Mouse (Mus musculus) lung, embryonic 16.5 days (tissue): Measurements from ENCODE around the gene Ica1. TPM values are rescaled to one million over a fixed set of nuclear protein-coding genes. Genes with fewer than 3 reads are reported as not detected.

Experiments used
- ATAC-seq: fragments of 200-750 bp; cut with Nextera tagmentation; 2 replicates; pipeline ENCODE4 v1.8.0; 2017; ENCODE audit warnings: low read depth, mild to moderate bottlenecking, moderate library complexity
- H3K27ac ChIP-seq: fragments of 300-500 bp; sonication (generic); 2 replicates; pipeline ENCODE4 v1.5.1; 2014; ENCODE audit warnings: mild to moderate bottlenecking, control low read depth, low read length
- H3K27me3 ChIP-seq: fragments of 300-500 bp; sonication (generic); 2 replicates; pipeline ENCODE4 v1.6.1; 2014; ENCODE audit warnings: low read depth, low read length, mixed read lengths; ENCODE audit not compliant: control insufficient read depth, insufficient read depth
- H3K36me3 ChIP-seq: fragments of 300-500 bp; sonication (generic); 2 replicates; pipeline ENCODE4 v1.6.1; 2014; ENCODE audit warnings: low read length; ENCODE audit not compliant: control insufficient read depth, insufficient read depth
- H3K4me1 ChIP-seq: fragments of 300-500 bp; sonication (generic); replicated peaks from 2 replicates; pipeline ENCODE4 v1.6.1; 2014; ENCODE audit warnings: low read length, mixed read lengths; ENCODE audit not compliant: control insufficient read depth, insufficient read depth
- H3K4me2 ChIP-seq: fragments of 300-500 bp; sonication (generic); 2 replicates; pipeline ENCODE4 v1.6.1; 2014; ENCODE audit warnings: low read depth, low read length, control low read depth
- H3K4me3 ChIP-seq: fragments of 300-500 bp; sonication (generic); 2 replicates; pipeline ENCODE4 v1.5.1; 2014; ENCODE audit warnings: mild to moderate bottlenecking, low read length, control low read depth
- H3K9ac ChIP-seq: fragments of 300-500 bp; sonication (generic); 2 replicates; pipeline ENCODE4 v1.6.1; 2014; ENCODE audit warnings: low read length, control low read depth
- H3K9me3 ChIP-seq: fragments of 300-500 bp; sonication (generic); 2 replicates; pipeline ENCODE4 v1.6.1; 2016; ENCODE audit warnings: low read length; ENCODE audit not compliant: control insufficient read depth
- WGBS: fragments of 180-500 bp; shearing (Covaris S2); extraction: QIAGEN DNeasy Blood & Tissue Kit; methylation state at CpG from one replicate; pipeline ENCODE4 v1.1.7; 2014; 5-methylcytosine and 5-hydroxymethylcytosine counted together
- polyA plus RNA-seq: library from polyadenylated mRNA; unstranded; fragments of >200 nt; fragmentation: Nextera tagmentation; extraction: Ambion mirVana; gene quantifications from 2 replicates; pipeline ENCODE4 v1.2.1, GENCODE M21; 2015

Gene Ica1
- polyA plus RNA-seq, 1 experiment from 2014 or later: 40.6 TPM

- H3K9me3 ChIP-seq: no peaks in the 10 kb centered on the region
- no peaks in the 10 kb centered on the region for H3K36me3 ChIP-seq
- no peak overlapping the region for H3K4me3 ChIP-seq
- H3K4me1 ChIP-seq: no peaks in the 10 kb centered on the region; the same call in 1 of the 2 replicates
- no peak overlapping the region for H3K4me2 ChIP-seq
- WGBS: 83% methylated on average over 10 of the region's 10 CpGs
- H3K27me3 ChIP-seq: no peaks in the 10 kb centered on the region
- no peak for ATAC-seq
- H3K9ac ChIP-seq: no peak overlapping the region
- no peak overlapping the region for H3K27ac ChIP-seq
Measured at GRCm38 (mm10) chr6:8683379-8683778, 94.9 kb downstream of the Ica1 start.

- Histone ChIP-seq H3K36me3 (no peaks in the 10 kb centered on the region), H3K9me3 (no peaks in the 10 kb centered on the region), H3K27me3 (no peaks in the 10 kb centered on the region), H3K4me2 (no peak overlapping the region), H3K27ac (no peak overlapping the region), H3K4me3 (no peak overlapping the region), H3K4me1 (no peaks in the 10 kb centered on the region), H3K9ac (no peak overlapping the region)
- no peak for ATAC-seq
- WGBS: 78% methylated on average over 8 of the region's 8 CpGs
Measured at GRCm38 (mm10) chr6:8680931-8681330, 97.4 kb downstream of the Ica1 start.

GRCm38 (mm10) chr6:8673013-8673412, 105.3 kb downstream of the Ica1 start:
- H3K27me3 ChIP-seq: no peaks in the 10 kb centered on the region
- 73% methylated on average over 4 of the region's 4 CpGs for WGBS
- no peak for ATAC-seq
- no peaks in the 10 kb centered on the region for H3K9me3 ChIP-seq
- no peak overlapping the region for H3K27ac ChIP-seq
- 0 out of 2 replicates have a peak, but pooled peaks cover 2% of the 10 kb centered on the region for H3K36me3 ChIP-seq
- H3K4me2 ChIP-seq: no peak overlapping the region
- no peak overlapping the region for H3K4me3 ChIP-seq
- H3K4me1 ChIP-seq: no peaks in the 10 kb centered on the region
- no peak overlapping the region for H3K9ac ChIP-seq

- Histone ChIP-seq H3K4me1 (no peaks in the 10 kb centered on the region), H3K4me2 (no peak overlapping the region), H3K36me3 (0 out of 2 replicates have a peak, but pooled peaks cover 2% of the 10 kb centered on the region), H3K4me3 (no peak overlapping the region), H3K9me3 (no peaks in the 10 kb centered on the region), H3K27ac (no peak overlapping the region), H3K27me3 (no peaks in the 10 kb centered on the region), H3K9ac (no peak overlapping the region)
- no peak for ATAC-seq
- 73% methylated on average over 4 of the region's 4 CpGs for WGBS
Measured at GRCm38 (mm10) chr6:8669343-8669742, 108.9 kb downstream of the Ica1 start.

GRCm38 (mm10) chr6:8668013-8668811, 110.1 kb downstream of the Ica1 start:
- H3K4me1 ChIP-seq: peaks cover 2% of the 10 kb centered on the region; the same call in 1 of the 2 replicates
- H3K36me3 ChIP-seq: 0 out of 2 replicates have a peak, but pooled peaks cover 2% of the 10 kb centered on the region
- H3K9me3 ChIP-seq: no peaks in the 10 kb centered on the region
- no peak overlapping the region for H3K4me3 ChIP-seq
- no peak overlapping the region for H3K9ac ChIP-seq
- no peak overlapping the region for H3K4me2 ChIP-seq
- ATAC-seq: no peak
- no peaks in the 10 kb centered on the region for H3K27me3 ChIP-seq
- 66% methylated on average over 6 of the region's 6 CpGs for WGBS
- H3K27ac ChIP-seq: no peak overlapping the region

GRCm38 (mm10) chr6:8665786-8666185, 112.5 kb downstream of the Ica1 start:
- H3K4me3 ChIP-seq: no peak overlapping the region
- WGBS: 89% methylated on average over 5 of the region's 5 CpGs
- no peak for ATAC-seq
- H3K27ac ChIP-seq: no peak overlapping the region
- H3K4me2 ChIP-seq: no peak overlapping the region
- no peak overlapping the region for H3K9ac ChIP-seq
- peaks cover 4% of the 10 kb centered on the region; the same call in 1 of the 2 replicates for H3K4me1 ChIP-seq
- H3K36me3 ChIP-seq: 0 out of 2 replicates have a peak, but pooled peaks cover 2% of the 10 kb centered on the region
- no peaks in the 10 kb centered on the region for H3K27me3 ChIP-seq
- H3K9me3 ChIP-seq: no peaks in the 10 kb centered on the region

- ATAC-seq: no peak
- H3K27ac ChIP-seq: no peak overlapping the region
- no peaks in the 10 kb centered on the region for H3K27me3 ChIP-seq
- H3K4me3 ChIP-seq: no peak overlapping the region
- WGBS: 88% methylated on average over 5 of the region's 5 CpGs
- peaks cover 4% of the 10 kb centered on the region; the same call in 1 of the 2 replicates for H3K4me1 ChIP-seq
- no peak overlapping the region for H3K4me2 ChIP-seq
- H3K36me3 ChIP-seq: 0 out of 2 replicates have a peak, but pooled peaks cover 2% of the 10 kb centered on the region
- no peaks in the 10 kb centered on the region for H3K9me3 ChIP-seq
- no peak overlapping the region for H3K9ac ChIP-seq
Measured at GRCm38 (mm10) chr6:8664956-8665355, 113.3 kb downstream of the Ica1 start.

- Histone ChIP-seq H3K9ac (no peak overlapping the region), H3K4me2 (no peak overlapping the region), H3K4me1 (peaks cover 8% of the 10 kb centered on the region; the same call in 1 of the 2 replicates), H3K27ac (peak overlapping the region; percentile 21; the same call in 1 of the 2 replicates), H3K9me3 (no peaks in the 10 kb centered on the region), H3K36me3 (no peaks in the 10 kb centered on the region), H3K4me3 (no peak overlapping the region), H3K27me3 (no peaks in the 10 kb centered on the region)
- 46% methylated on average over 3 of the region's 3 CpGs for WGBS
- ATAC-seq: peak; percentile 81
Measured at GRCm38 (mm10) chr6:8663092-8663740, 115.1 kb downstream of the Ica1 start.

- Histone ChIP-seq H3K4me2 (no peak overlapping the region), H3K4me3 (no peak overlapping the region), H3K36me3 (no peaks in the 10 kb centered on the region), H3K27ac (no peak overlapping the region), H3K27me3 (no peaks in the 10 kb centered on the region), H3K4me1 (peaks cover 8% of the 10 kb centered on the region; the same call in 1 of the 2 replicates), H3K9me3 (no peaks in the 10 kb centered on the region), H3K9ac (no peak overlapping the region)
- ATAC-seq: no peak
- 76% methylated on average over 4 of the region's 4 CpGs for WGBS
Measured at GRCm38 (mm10) chr6:8661404-8661803, 116.9 kb downstream of the Ica1 start.
